Mouse (Mus musculus) left cerebral cortex, postnatal 4 days (tissue): Measurements from ENCODE around the gene Olfr554. TPM values are rescaled to one million over a fixed set of nuclear protein-coding genes. Genes with fewer than 3 reads are reported as not detected.
A peak's percentile ranks its signal among the peaks of the same experiment; 100 is the strongest.
"Not testable (repeated sequence)": the region's sequence is repeated elsewhere in the genome, so short reads cannot be mapped to it uniquely, and the experiment has no call there.

Experiments
- DNase-seq: peaks from one replicate; pipeline ENCODE4 v3.0.0-alpha.2; 2022
- intact Hi-C: fragments of 180-260 bp; cut with DNase I; formaldehyde crosslinking; loops from one replicate; pipeline ENCODE4 v1.15.1; 2025
- total RNA-seq, 2 experiments: library from RNA; stranded (reverse); gene quantifications; 2 replicates each; pipeline ENCODE4 v1.2.3; 2021

Olfr554 gene
- not detected for total RNA-seq

GRCm38 (mm10) chr7:102638132-102638531 is at the start of gene Olfr554:
Olfr554 (plus strand) TSS chr7:102638432.
- intact Hi-C loops = loop anchor here (10.0 kb wide), 1 partner anchor 123 kb away; no protein-coding TSS in a partner anchor

GRCm38 (mm10) chr7:102591786-102592185 is 46.4 kb upstream of the Olfr554 start, which contains the start of gene Olfr551:
Olfr551 (minus strand) TSS chr7:102591886.
- DNase-seq = no peak
- intact Hi-C loops = no loop called here

More at GRCm38 (mm10) chr7:102638132-102638531, at the start of gene Olfr554:
- no peak for DNase-seq

GRCm38 (mm10) chr7:102597378-102598031 is 40.7 kb upstream of the Olfr554 start, which contains the start of gene Olfr552:
Olfr552 (plus strand) TSS chr7:102597770.
- intact Hi-C loops = no loop called here
- DNase-seq = no peak

- intact Hi-C loops = no loop called here
- no peak for DNase-seq
These were observed 20.1 kb upstream of the Olfr554 start, which contains the start of gene Olfr553 for GRCm38 (mm10) chr7:102618118-102618517. Olfr553 (minus strand) TSS chr7:102618218.

- intact Hi-C loops = no loop called here
- peak; percentile 42 for DNase-seq
These were observed 18.6 kb upstream of the Olfr554 start for GRCm38 (mm10) chr7:102619608-102620007.

GRCm38 (mm10) chr7:102620368-102620767 is 17.9 kb upstream of the Olfr554 start:
- DNase-seq, intact Hi-C loops: not testable (repeated sequence)

- intact Hi-C loops = loop anchor here (10.0 kb wide), 1 partner anchor 122 kb away; no protein-coding TSS in a partner anchor
- DNase-seq = peak; percentile 21
These were observed 1.6 kb upstream of the Olfr554 start for GRCm38 (mm10) chr7:102636665-102637064.

GRCm38 (mm10) chr7:102644945-102645344 is 6.7 kb downstream of the Olfr554 start:
- DNase-seq, intact Hi-C loops: not testable (repeated sequence)

GRCm38 (mm10) chr7:102658523-102658922 is 20.3 kb downstream of the Olfr554 start, which contains the start of gene Olfr555:
Olfr555 (plus strand) TSS chr7:102658823.
- DNase-seq = no peak
- intact Hi-C loops = no loop called here

- DNase-seq = no peak
- intact Hi-C loops = loop anchor here (10.0 kb wide), 1 partner anchor 250 kb away; the partner anchor contains the start of gene Olfr571
These were observed 26.4 kb downstream of the Olfr554 start, which contains the start of gene Olfr556 for GRCm38 (mm10) chr7:102664599-102664998. Olfr556 (plus strand) TSS chr7:102664899.

- intact Hi-C loops = loop anchor here (10.0 kb wide), 1 partner anchor 249 kb away; the partner anchor contains the start of gene Olfr571
- DNase-seq = no peak
These were observed 27.1 kb downstream of the Olfr554 start for GRCm38 (mm10) chr7:102665378-102665777.

GRCm38 (mm10) chr7:102676225-102676624 is 38.0 kb downstream of the Olfr554 start:
- intact Hi-C loops = no loop called here
- no peak for DNase-seq

GRCm38 (mm10) chr7:102681916-102682315 is 43.7 kb downstream of the Olfr554 start:
- intact Hi-C loops = no loop called here
- DNase-seq = no peak

- DNase-seq = peak; percentile 84
- intact Hi-C loops = no loop called here
These were observed 48.8 kb downstream of the Olfr554 start, which contains the start of gene Trim68 for GRCm38 (mm10) chr7:102686944-102687501. Trim68 (minus strand) TSS chr7:102687327.

Other genes with a start within 250 kb of the Olfr554 start
- 10 to 100 TPM; 24.8 to 25.0 TPM for gene Rrm1, start 196.7 kb upstream of the Olfr554 start, total RNA-seq
- not detected for gene Olfr543, start 156.8 kb upstream of the Olfr554 start, total RNA-seq
- not detected for gene Olfr544, start 150.1 kb upstream of the Olfr554 start, total RNA-seq
- not detected for gene Olfr545, start 138.9 kb upstream of the Olfr554 start, total RNA-seq
- gene Olfr547, start 103.7 kb upstream of the Olfr554 start, total RNA-seq = not detected
- not detected for gene Olfr548-ps1, start 97.5 kb upstream of the Olfr554 start, total RNA-seq
- gene Olfr549, start 88.6 kb upstream of the Olfr554 start, total RNA-seq = not detected
- 1 to 10 TPM; 1.9 to 2.3 TPM for gene Trim21, start 72.9 kb upstream of the Olfr554 start, total RNA-seq
- gene Olfr550, start 67.0 kb upstream of the Olfr554 start, total RNA-seq = under 1 TPM in 1 of 2 experiments, not detected in 1; 0.08 TPM
- gene Olfr551, start 46.5 kb upstream of the Olfr554 start, total RNA-seq = not detected
- gene Olfr552, start 40.7 kb upstream of the Olfr554 start, total RNA-seq = not detected
- gene Olfr553, start 20.2 kb upstream of the Olfr554 start, total RNA-seq = not detected
- gene Olfr555, start 20.4 kb downstream of the Olfr554 start, total RNA-seq = not detected
- gene Olfr556, start 26.5 kb downstream of the Olfr554 start, total RNA-seq = not detected
- gene Trim68, start 48.9 kb downstream of the Olfr554 start, total RNA-seq = 1 to 10 TPM; 5.9 to 6.1 TPM
- not detected for gene Olfr557, start 57.5 kb downstream of the Olfr554 start, total RNA-seq
- under 1 TPM; 0.12 to 0.14 TPM for gene Olfr558, start 63.8 kb downstream of the Olfr554 start, total RNA-seq
- not detected for gene Olfr33, start 80.6 kb downstream of the Olfr554 start, total RNA-seq
- not detected for gene Olfr559, start 89.1 kb downstream of the Olfr554 start, total RNA-seq
- not detected for gene Olfr560, start 120.9 kb downstream of the Olfr554 start, total RNA-seq
- gene Olfr78, start 121.0 kb downstream of the Olfr554 start, total RNA-seq = under 1 TPM; 0.28 to 0.36 TPM
- gene Olfr561, start 132.8 kb downstream of the Olfr554 start, total RNA-seq = not detected
- not detected for gene Olfr564, start 165.0 kb downstream of the Olfr554 start, total RNA-seq
- gene Olfr566, start 220.3 kb downstream of the Olfr554 start, total RNA-seq = not detected
- gene Olfr568, start 238.7 kb downstream of the Olfr554 start, total RNA-seq = not detected